Mouse (Mus musculus) adrenal gland, postnatal 10 days (tissue): ENCODE data around the gene AC170998.1. TPM values are rescaled to one million over a fixed set of nuclear protein-coding genes. Genes with fewer than 3 reads are reported as not detected.
A peak's percentile ranks its signal among the peaks of the same experiment; 100 is the strongest.
"Not testable (repeated sequence)": the region's sequence is repeated elsewhere in the genome, so short reads cannot be mapped to it uniquely, and the experiment has no call there.

Experiments used
- DNase-seq: peaks from one replicate; pipeline ENCODE4 v3.0.0; 2021; ENCODE audit warnings: mixed read lengths
- total RNA-seq, 2 experiments: library from RNA; stranded (reverse); gene quantifications; 2 replicates each; pipeline ENCODE4 v1.2.3; 2021

The AC170998.1 gene
- total RNA-seq, 2 experiments from 2014 or later, result 0.78 to 1.7 TPM

GRCm38 (mm10) chr17:28707136-28707627, 18.7 kb upstream of the AC170998.1 start:
- no peak for DNase-seq

GRCm38 (mm10) chr17:28707816-28708215, 18.1 kb upstream of the AC170998.1 start:
- DNase-seq, result no peak

GRCm38 (mm10) chr17:28708989-28709388, 16.9 kb upstream of the AC170998.1 start:
- DNase-seq, result no peak

- DNase-seq, result no peak
These were observed 16.2 kb upstream of the AC170998.1 start for GRCm38 (mm10) chr17:28709552-28710290.

GRCm38 (mm10) chr17:28710291-28710688, 15.6 kb upstream of the AC170998.1 start:
- no peak for DNase-seq

- no peak for DNase-seq
These were observed 14.6 kb upstream of the AC170998.1 start for GRCm38 (mm10) chr17:28711237-28711636.

- DNase-seq, result no peak
These were observed 13.6 kb upstream of the AC170998.1 start for GRCm38 (mm10) chr17:28712305-28712704.

- DNase-seq, result no peak
These were observed 11.9 kb upstream of the AC170998.1 start for GRCm38 (mm10) chr17:28714006-28714405.

GRCm38 (mm10) chr17:28715832-28716548, 9.9 kb upstream of the AC170998.1 start:
- no peak for DNase-seq

- DNase-seq, result no peak
These were observed 8.3 kb upstream of the AC170998.1 start for GRCm38 (mm10) chr17:28717535-28717934.

- not testable (repeated sequence) for DNase-seq
These were observed 1.6 kb downstream of the AC170998.1 start for GRCm38 (mm10) chr17:28727511-28727910.

- DNase-seq, result no peak
These were observed 9.6 kb downstream of the AC170998.1 start for GRCm38 (mm10) chr17:28735317-28736105.

- no peak for DNase-seq
These were observed 10.6 kb downstream of the AC170998.1 start for GRCm38 (mm10) chr17:28736486-28736885.

- no peak for DNase-seq
These were observed 12.1 kb downstream of the AC170998.1 start for GRCm38 (mm10) chr17:28737973-28738372.

GRCm38 (mm10) chr17:28739244-28739643, 13.4 kb downstream of the AC170998.1 start:
- no peak for DNase-seq

GRCm38 (mm10) chr17:28743145-28743866, 17.4 kb downstream of the AC170998.1 start:
- no peak for DNase-seq

GRCm38 (mm10) chr17:28743916-28744315, 18.0 kb downstream of the AC170998.1 start:
- DNase-seq, result no peak

GRCm38 (mm10) chr17:28745773-28746172, 19.9 kb downstream of the AC170998.1 start:
- DNase-seq, result no peak

GRCm38 (mm10) chr17:28748001-28748400, 22.1 kb downstream of the AC170998.1 start:
- DNase-seq, result no peak

GRCm38 (mm10) chr17:28750580-28750979, 24.7 kb downstream of the AC170998.1 start:
- DNase-seq, result peak; percentile 31

GRCm38 (mm10) chr17:28756447-28756846, 30.6 kb downstream of the AC170998.1 start:
- DNase-seq, result no peak

GRCm38 (mm10) chr17:28757470-28757869, 31.6 kb downstream of the AC170998.1 start:
- peak; percentile 35 for DNase-seq
